Mouse (Mus musculus) stomach, embryonic 16.5 days (tissue): ENCODE measurements at regions not wholly inside any gene's neighbourhood (a gene's known extent, or its start where the extent isn't known, plus 50 kb on each side); places are given as distances from the start of the nearest gene placed in this dataset.

Experiments
- ATAC-seq: fragments of 200-750 bp; cut with Nextera tagmentation; 2 replicates; pipeline ENCODE4 v1.8.0; 2017; ENCODE audit warnings: moderate number of reproducible peaks, moderate TSS enrichment; ENCODE audit not compliant: insufficient read depth, low FRiP score
- H3K27ac ChIP-seq: fragments of 300-500 bp; sonication (generic); 2 replicates; pipeline ENCODE4 v1.5.1; 2014; ENCODE audit warnings: low read length
- H3K27me3 ChIP-seq: fragments of 300-500 bp; sonication (generic); 2 replicates; pipeline ENCODE4 v1.6.1; 2014; ENCODE audit warnings: low read length, control low read depth, mixed read lengths; ENCODE audit not compliant: control insufficient read depth, insufficient read depth
- H3K36me3 ChIP-seq: fragments of 300-500 bp; sonication (generic); 2 replicates; pipeline ENCODE4 v1.6.1; 2014; ENCODE audit warnings: low read length; ENCODE audit not compliant: control insufficient read depth, insufficient read depth
- H3K4me1 ChIP-seq: fragments of 300-500 bp; sonication (generic); 2 replicates; pipeline ENCODE4 v1.6.1; 2014; ENCODE audit warnings: low read length, control low read depth, mixed read lengths; ENCODE audit not compliant: control insufficient read depth, insufficient read depth
- H3K4me2 ChIP-seq: fragments of 300-500 bp; sonication (generic); 2 replicates; pipeline ENCODE4 v1.6.1; 2014; ENCODE audit warnings: low read depth, low read length, mixed read lengths
- H3K4me3 ChIP-seq: fragments of 300-500 bp; sonication (generic); replicated peaks from 2 replicates; pipeline ENCODE4 v1.5.1; 2014; ENCODE audit warnings: mild to moderate bottlenecking, low read length
- H3K9ac ChIP-seq: fragments of 300-500 bp; sonication (generic); 2 replicates; pipeline ENCODE4 v1.6.1; 2014; ENCODE audit warnings: low read length
- H3K9me3 ChIP-seq: fragments of 300-500 bp; sonication (generic); replicated peaks from 2 replicates; pipeline ENCODE4 v1.6.1; 2016; ENCODE audit warnings: low read length, control low read depth; ENCODE audit not compliant: control insufficient read depth
- WGBS: fragments of 180-500 bp; shearing (Covaris S2); extraction: QIAGEN DNeasy Blood & Tissue Kit; methylation state at CpG from one replicate; pipeline ENCODE4 v1.1.7; 2014; 5-methylcytosine and 5-hydroxymethylcytosine counted together

DNA sequence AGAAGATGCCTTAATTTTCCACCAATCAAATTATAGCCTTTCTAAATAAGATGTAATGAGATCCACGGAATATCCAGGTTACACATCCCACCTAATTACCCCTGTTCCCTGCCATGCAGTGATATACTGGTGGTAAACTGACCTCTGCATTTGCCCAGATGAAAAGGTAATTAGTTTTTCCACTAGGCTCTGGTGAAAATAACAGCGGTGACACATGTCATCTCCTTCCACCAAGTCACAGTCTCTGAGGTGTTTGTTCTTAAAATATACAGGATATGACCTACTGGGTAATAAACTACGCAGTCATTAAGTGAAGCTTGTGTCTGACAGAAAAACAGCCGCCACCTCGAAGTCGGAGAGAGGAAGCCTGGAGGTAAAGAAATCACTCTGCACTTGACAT is 313.6 kb upstream of the Spred2 start:
- WGBS = 52% methylated on average over 6 of the region's 6 CpGs
- Histone ChIP-seq H3K27me3 (no peaks in the 10 kb centered on the region), H3K4me2 (no peak overlapping the region), H3K4me1 (no peaks in the 10 kb centered on the region), H3K36me3 (no peaks in the 10 kb centered on the region), H3K9ac (no peak overlapping the region), H3K9me3 (no peaks in the 10 kb centered on the region), H3K27ac (no peak overlapping the region), H3K4me3 (no peak overlapping the region)
- no peak for ATAC-seq

DNA sequence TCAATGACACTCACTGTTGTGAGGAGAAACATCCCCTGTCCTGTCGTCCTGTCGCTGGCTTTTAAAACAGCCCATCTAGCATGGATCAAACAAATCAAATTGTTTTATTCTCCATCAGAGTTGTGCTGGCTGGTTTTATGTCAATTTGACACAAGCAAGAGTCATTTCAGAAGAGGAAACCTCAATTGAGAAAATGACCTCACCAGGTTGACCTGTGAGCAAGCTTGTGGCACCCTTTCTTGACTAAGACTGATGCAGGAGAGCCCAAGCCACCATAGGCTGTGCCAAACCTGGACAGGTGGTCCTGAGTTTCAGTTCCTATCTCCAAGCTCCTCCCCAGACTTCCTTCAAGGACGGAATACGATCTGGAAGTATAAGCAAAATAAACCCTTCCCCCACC is 313.0 kb upstream of the Spred2 start:
- no peaks in the 10 kb centered on the region for H3K27me3 ChIP-seq
- no peak overlapping the region for H3K27ac ChIP-seq
- no peaks in the 10 kb centered on the region for H3K9me3 ChIP-seq
- ATAC-seq = no peak
- no peak overlapping the region for H3K9ac ChIP-seq
- WGBS = 78% methylated on average over 4 of the region's 4 CpGs
- H3K4me3 ChIP-seq = no peak overlapping the region
- H3K4me2 ChIP-seq = no peak overlapping the region
- H3K4me1 ChIP-seq = no peaks in the 10 kb centered on the region
- H3K36me3 ChIP-seq = no peaks in the 10 kb centered on the region

DNA sequence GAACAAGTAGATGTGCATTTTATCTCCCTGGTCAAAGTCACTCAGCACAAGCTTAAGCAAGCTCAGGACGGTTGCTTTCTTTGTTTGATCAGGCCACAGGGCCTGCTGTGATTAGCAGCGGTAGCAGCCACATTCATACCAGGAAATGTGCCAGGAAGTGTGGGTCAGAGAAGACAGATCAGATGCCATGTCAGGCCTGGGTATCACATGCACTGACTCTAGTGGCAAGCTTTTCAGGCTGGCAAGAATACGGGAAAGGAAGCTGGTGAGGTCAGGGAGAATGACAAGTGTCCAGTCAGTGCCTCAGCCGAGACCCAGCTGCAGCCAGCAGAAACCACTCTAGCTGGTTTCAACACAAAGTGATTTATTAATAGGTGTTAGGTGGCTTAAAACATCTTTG is 307.7 kb upstream of the Spred2 start:
- Histone ChIP-seq H3K4me3 (no peak overlapping the region), H3K36me3 (no peaks in the 10 kb centered on the region), H3K9me3 (no peaks in the 10 kb centered on the region), H3K4me1 (no peaks in the 10 kb centered on the region), H3K27me3 (no peaks in the 10 kb centered on the region), H3K27ac (no peak overlapping the region), H3K4me2 (no peak overlapping the region), H3K9ac (no peak overlapping the region)
- ATAC-seq = no peak
- WGBS = 59% methylated on average over 4 of the region's 4 CpGs

DNA sequence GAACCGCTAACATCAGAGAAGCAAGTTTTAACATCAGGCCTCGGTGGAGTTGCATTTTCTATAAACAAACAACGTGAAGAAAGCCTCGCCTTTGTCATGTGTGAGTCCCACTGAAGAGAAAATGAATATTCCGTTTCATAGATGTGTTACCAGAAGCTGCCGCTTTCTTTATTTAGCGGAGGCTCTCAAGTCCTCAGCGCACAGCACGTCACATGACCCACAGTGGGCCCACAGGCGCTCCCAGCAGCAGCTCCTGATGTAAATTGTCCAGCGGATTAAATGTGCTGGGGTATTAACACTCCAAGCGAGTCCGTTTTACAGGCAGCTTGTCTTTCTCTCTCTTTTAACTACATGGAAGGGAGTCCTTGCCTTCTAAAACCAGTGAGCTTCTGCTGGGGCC is 304.7 kb upstream of the Spred2 start:
- Histone ChIP-seq H3K36me3 (no peaks in the 10 kb centered on the region), H3K9ac (no peak overlapping the region), H3K4me1 (no peaks in the 10 kb centered on the region), H3K27me3 (no peaks in the 10 kb centered on the region), H3K27ac (no peak overlapping the region), H3K4me2 (no peak overlapping the region), H3K4me3 (no peak overlapping the region), H3K9me3 (no peaks in the 10 kb centered on the region)
- 75% methylated on average over 13 of the region's 13 CpGs for WGBS
- ATAC-seq = no peak

DNA sequence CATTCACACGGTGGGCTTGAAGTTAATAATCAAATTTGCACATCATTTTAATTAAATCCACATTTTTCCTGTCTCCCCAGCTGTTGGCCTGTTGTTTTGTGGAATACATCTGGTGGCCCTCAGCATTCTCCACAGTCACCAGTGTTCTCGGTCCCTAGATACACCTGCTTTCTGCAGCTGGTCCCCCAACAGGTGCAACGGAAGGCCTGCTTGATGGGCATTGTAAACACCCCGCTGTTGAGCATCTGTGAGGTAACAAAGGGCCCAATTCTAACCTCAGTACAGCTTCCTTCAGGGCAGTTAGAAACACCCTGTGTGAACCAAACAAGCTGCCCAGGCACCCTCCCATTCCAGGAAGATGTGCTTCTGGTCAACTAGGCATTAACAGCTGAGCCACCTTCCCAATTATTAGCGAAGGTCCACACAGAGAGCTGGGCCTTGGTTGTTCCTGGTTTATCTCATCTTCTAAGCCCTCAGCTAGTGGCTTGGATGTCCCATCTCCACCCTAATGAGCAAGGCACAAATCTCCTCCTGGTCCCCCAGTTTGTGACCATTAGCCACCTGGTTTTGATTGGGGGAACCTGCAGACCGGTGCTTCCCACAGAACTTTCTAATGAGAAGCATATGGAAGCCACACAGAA is 293.0 kb upstream of the Spred2 start:
- 85% methylated on average over 6 of the region's 6 CpGs for WGBS
- Histone ChIP-seq H3K4me2 (no peak overlapping the region), H3K4me1 (no peaks in the 10 kb centered on the region), H3K27ac (no peak overlapping the region), H3K27me3 (no peaks in the 10 kb centered on the region), H3K9me3 (no peaks in the 10 kb centered on the region), H3K4me3 (no peak overlapping the region), H3K36me3 (no peaks in the 10 kb centered on the region), H3K9ac (no peak overlapping the region)
- ATAC-seq = no peak

DNA sequence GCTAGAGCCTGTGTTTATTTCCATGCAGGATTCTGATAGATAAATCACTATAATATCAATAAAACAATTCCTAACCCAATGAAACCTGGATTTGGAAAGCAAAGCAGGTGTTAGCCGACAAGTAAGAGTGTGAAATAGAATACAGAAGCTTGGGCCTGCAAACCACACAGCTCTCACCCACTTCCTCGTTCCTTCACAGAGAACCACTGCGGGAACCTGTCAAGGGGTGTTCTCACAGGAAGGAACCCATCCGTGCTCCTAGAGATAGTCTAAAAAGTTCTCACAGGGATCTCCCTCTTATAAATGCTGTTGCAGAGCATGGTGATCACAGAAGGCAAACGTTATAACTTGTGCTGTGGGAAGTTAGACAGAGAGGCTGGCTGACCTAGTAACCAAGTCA is 291.7 kb upstream of the Spred2 start:
- no peak overlapping the region for H3K4me3 ChIP-seq
- no peaks in the 10 kb centered on the region for H3K36me3 ChIP-seq
- H3K27me3 ChIP-seq = no peaks in the 10 kb centered on the region
- WGBS = 58% methylated on average over 5 of the region's 5 CpGs
- ATAC-seq = no peak
- no peak overlapping the region for H3K9ac ChIP-seq
- no peaks in the 10 kb centered on the region for H3K4me1 ChIP-seq
- H3K4me2 ChIP-seq = no peak overlapping the region
- no peak overlapping the region for H3K27ac ChIP-seq
- H3K9me3 ChIP-seq = no peaks in the 10 kb centered on the region

DNA sequence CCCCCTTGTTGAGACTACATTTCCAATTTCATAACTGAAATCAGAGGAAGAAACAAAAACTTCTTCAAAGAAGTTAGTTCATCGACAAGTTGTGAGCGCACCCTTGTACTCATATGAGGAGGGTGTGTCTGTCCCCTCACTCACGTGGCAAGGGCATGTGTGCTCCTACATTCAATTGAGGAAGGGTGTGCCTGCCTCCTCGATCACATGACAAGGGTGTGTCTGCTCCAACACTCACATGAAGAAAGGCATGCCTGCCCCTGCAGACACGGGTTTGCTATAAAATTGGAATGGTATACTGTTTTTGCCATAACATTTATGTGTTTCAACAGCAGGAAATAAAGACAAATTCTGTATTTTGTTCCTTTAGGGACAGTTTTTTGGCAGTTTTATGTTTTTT is 290.6 kb upstream of the Spred2 start:
- no peak overlapping the region for H3K4me2 ChIP-seq
- no peak overlapping the region for H3K9ac ChIP-seq
- H3K36me3 ChIP-seq = no peaks in the 10 kb centered on the region
- H3K4me3 ChIP-seq = no peak overlapping the region
- no peak overlapping the region for H3K27ac ChIP-seq
- H3K27me3 ChIP-seq = no peaks in the 10 kb centered on the region
- 73% methylated on average over 5 of the region's 5 CpGs for WGBS
- no peaks in the 10 kb centered on the region for H3K9me3 ChIP-seq
- H3K4me1 ChIP-seq = no peaks in the 10 kb centered on the region
- no peak for ATAC-seq

DNA sequence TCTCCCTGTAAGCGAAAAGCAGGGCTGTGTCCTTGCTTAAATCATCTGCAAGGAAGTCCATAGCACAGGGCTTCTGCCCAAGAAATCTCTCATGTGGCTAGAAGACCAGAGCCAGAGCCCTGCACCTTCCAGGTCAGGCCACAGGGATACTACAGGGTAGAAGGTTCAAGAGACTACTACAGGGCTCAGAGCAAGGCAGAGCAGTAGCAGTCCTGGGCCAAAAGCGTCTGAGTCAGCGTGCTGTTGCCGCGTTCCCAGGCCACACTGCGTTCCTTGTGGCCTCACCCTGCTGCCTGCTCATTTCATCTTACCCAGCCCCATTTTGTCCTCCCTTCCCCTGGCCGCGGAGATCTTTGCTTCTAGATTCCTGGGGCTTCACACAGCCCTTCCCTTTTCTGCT is 283.0 kb upstream of the Spred2 start:
- H3K27me3 ChIP-seq = no peaks in the 10 kb centered on the region
- WGBS = 75% methylated on average over 8 of the region's 8 CpGs
- no peaks in the 10 kb centered on the region for H3K4me1 ChIP-seq
- H3K36me3 ChIP-seq = no peaks in the 10 kb centered on the region
- H3K4me3 ChIP-seq = no peak overlapping the region
- H3K4me2 ChIP-seq = no peak overlapping the region
- H3K9ac ChIP-seq = no peak overlapping the region
- no peaks in the 10 kb centered on the region for H3K9me3 ChIP-seq
- no peak overlapping the region for H3K27ac ChIP-seq
- ATAC-seq = no peak

DNA sequence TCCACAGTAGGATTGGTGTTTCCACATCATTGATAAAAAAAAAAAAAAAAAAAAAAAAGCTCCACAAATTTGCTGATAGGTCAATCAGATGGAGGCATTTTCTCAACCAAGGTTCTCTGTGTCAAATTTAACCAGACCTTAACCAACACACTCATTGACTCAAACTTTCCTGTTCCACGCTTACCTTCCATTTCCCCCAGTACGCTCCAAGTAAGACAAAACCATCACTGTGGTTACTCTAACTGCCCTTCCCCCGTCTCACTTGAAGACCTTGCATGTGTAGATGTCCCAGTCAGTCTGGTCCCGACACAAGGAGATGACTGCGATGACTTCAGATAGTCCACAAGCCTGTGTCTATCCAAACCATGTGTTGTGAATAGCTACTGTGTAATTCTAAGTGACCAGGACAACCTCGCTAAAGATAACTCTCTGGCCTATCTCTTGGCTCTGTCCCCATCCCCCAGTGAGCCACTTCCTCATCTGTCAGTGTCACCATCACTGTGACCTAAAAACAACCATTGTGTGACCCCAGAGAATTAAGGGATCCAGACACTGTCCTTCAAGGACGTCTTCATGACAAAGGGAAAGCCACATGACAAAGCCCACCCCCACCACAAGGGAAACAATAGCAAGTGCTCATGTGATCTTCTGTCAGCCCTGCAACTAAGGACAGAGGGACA is 279.9 kb upstream of the Spred2 start:
- Histone ChIP-seq H3K27me3 (no peaks in the 10 kb centered on the region), H3K9me3 (no peaks in the 10 kb centered on the region), H3K4me3 (no peak overlapping the region), H3K36me3 (no peaks in the 10 kb centered on the region), H3K4me1 (no peaks in the 10 kb centered on the region), H3K4me2 (no peak overlapping the region), H3K9ac (no peak overlapping the region), H3K27ac (no peak overlapping the region)
- no peak for ATAC-seq
- WGBS = 73% methylated on average over 7 of the region's 7 CpGs
